Mouse (Mus musculus) gonadal fat pad, adult 2 months (tissue): ENCODE results near the gene Ficd. TPM values are rescaled to one million over a fixed set of nuclear protein-coding genes. Genes with fewer than 3 reads are reported as not detected.
"Not testable (repeated sequence)": the region's sequence is repeated elsewhere in the genome, so short reads cannot be mapped to it uniquely, and the experiment has no call there.

Source experiments
- DNase-seq: peaks from one replicate; pipeline ENCODE4 v3.0.0-alpha.2; 2012; ENCODE audit warnings: low read depth
- polyA plus RNA-seq: library from polyadenylated mRNA; depleted of rRNA; stranded (reverse); fragments of >200 nt; gene quantifications from 2 replicates; pipeline ENCODE4 v1.2.3, GENCODE M21; 2012; rRNA removed

Gene Ficd
- polyA plus RNA-seq, 1 experiment, result 16.0 TPM

- no peak for DNase-seq
These were observed 38.1 kb downstream of the Ficd start for GRCm38 (mm10) chr5:113773664-113774063.

- DNase-seq, result no peak
These were observed 40.0 kb downstream of the Ficd start for GRCm38 (mm10) chr5:113775585-113775984.

- no peak for DNase-seq
These were observed 40.7 kb downstream of the Ficd start for GRCm38 (mm10) chr5:113776128-113776895.

- no peak for DNase-seq
These were observed 41.3 kb downstream of the Ficd start for GRCm38 (mm10) chr5:113776896-113777226.

GRCm38 (mm10) chr5:113777728-113778127, 42.1 kb downstream of the Ficd start:
- DNase-seq, result not testable (repeated sequence)

- no peak for DNase-seq
These were observed 44.0 kb downstream of the Ficd start for GRCm38 (mm10) chr5:113779569-113779968.

- DNase-seq, result no peak
These were observed 44.6 kb downstream of the Ficd start for GRCm38 (mm10) chr5:113780082-113780752.

GRCm38 (mm10) chr5:113780763-113781162, 45.2 kb downstream of the Ficd start:
- no peak for DNase-seq

GRCm38 (mm10) chr5:113781254-113781653, 45.7 kb downstream of the Ficd start:
- DNase-seq, result no peak

- DNase-seq, result no peak
These were observed 46.3 kb downstream of the Ficd start for GRCm38 (mm10) chr5:113781875-113782274.

- DNase-seq, result no peak
These were observed 47.0 kb downstream of the Ficd start for GRCm38 (mm10) chr5:113782624-113783023.

- DNase-seq, result no peak
These were observed 48.0 kb downstream of the Ficd start for GRCm38 (mm10) chr5:113783581-113784001.

GRCm38 (mm10) chr5:113784104-113784503, 48.5 kb downstream of the Ficd start:
- DNase-seq, result not testable (repeated sequence)

GRCm38 (mm10) chr5:113786985-113787384, 51.4 kb downstream of the Ficd start:
- no peak for DNase-seq

GRCm38 (mm10) chr5:113788645-113789044, 53.0 kb downstream of the Ficd start:
- no peak for DNase-seq

GRCm38 (mm10) chr5:113789075-113789788, 53.6 kb downstream of the Ficd start:
- DNase-seq, result no peak

Other genes with a start within 250 kb of the Ficd start
- gene Wscd2, start 245.5 kb upstream of the Ficd start, polyA plus RNA-seq, result 4.9 and 5.9 TPM in 2 replicates
- gene Cmklr1, start 85.4 kb upstream of the Ficd start, polyA plus RNA-seq, result 75.4 and 80.8 TPM in 2 replicates
- not detected in 2 replicates for gene 1700069L16Rik, start 11.0 kb upstream of the Ficd start, polyA plus RNA-seq
- gene Sart3, start 36.7 kb downstream of the Ficd start, polyA plus RNA-seq, result 15.4 and 19.2 TPM in 2 replicates
- 139 and 177 TPM in 2 replicates for gene Iscu, start 36.9 kb downstream of the Ficd start, polyA plus RNA-seq
- gene Tmem119, start 64.7 kb downstream of the Ficd start, polyA plus RNA-seq, result 16.5 and 18.7 TPM in 2 replicates
- 20.9 and 22.3 TPM in 2 replicates for gene Selplg, start 96.8 kb downstream of the Ficd start, polyA plus RNA-seq
- 45.0 and 51.0 TPM in 2 replicates for gene Coro1c, start 173.0 kb downstream of the Ficd start, polyA plus RNA-seq